34 mouse cellular contexts compared by ENCODE assay signal in genomic region chr4:70781591-70781990, GRCm38 (mm10).
A peak's percentile ranks its signal among the peaks of the same experiment; 100 is the strongest.
DNase-seq lines count a peak whose midpoint lies in the region; ATAC-seq lines count a peak whose summit lies in the region.
"Had no signal": no experiment of that assay in that cellular context is flagged by ENCODE, and none has a peak within 500 bp of the region (broad histone marks: within the 10 kb centered on the region; RNA-seq: fewer than 3 reads in every experiment).

No protein-coding gene starts in this region.

- peak; percentile 40; the same call in 1 of the 2 replicates for ATAC-seq in kidney, embryonic 15.5 days (replicated peaks; ENCODE audit: low FRiP score)
- no peak; the same call in 1 of the 2 replicates for ATAC-seq in neural tube, embryonic 11.5 days (ENCODE audit: insufficient read depth, low FRiP score, low TSS enrichment)
- ATAC-seq: activated CD4-positive, CD25-positive, alpha-beta regulatory T cell, adult 4 months; forebrain, embryonic 15.5 days; intestine, embryonic 16.5 days; lung, postnatal 0 days; midbrain, embryonic 15.5 days had no signal

- H3K4me2 ChIP-seq in kidney, embryonic 15.5 days, result no peak overlapping the region
- H3K4me2 ChIP-seq in neural tube, embryonic 11.5 days (ENCODE audit: low read depth), result no peak overlapping the region
- H3K4me2 ChIP-seq: embryonic facial prominence, embryonic 15.5 days; forebrain, embryonic 15.5 days; heart, embryonic 13.5 days; limb, embryonic 15.5 days; liver, embryonic 13.5 days; midbrain, embryonic 15.5 days; neural tube, embryonic 12.5 days had no signal

- H3K4me1 ChIP-seq in kidney, embryonic 15.5 days, result no peaks in the 10 kb centered on the region
- no peaks in the 10 kb centered on the region for H3K4me1 ChIP-seq in neural tube, embryonic 11.5 days (ENCODE audit: control insufficient read depth, insufficient read depth, low read length)
- H3K4me1 ChIP-seq: embryonic facial prominence, embryonic 15.5 days; forebrain, embryonic 15.5 days; heart, embryonic 13.5 days; limb, embryonic 10.5 days; limb, embryonic 15.5 days; liver, embryonic 13.5 days; megakaryocyte, embryonic 14.5 days; midbrain, embryonic 15.5 days; neural tube, embryonic 12.5 days had no signal

- H3K4me3 ChIP-seq in kidney, embryonic 15.5 days (replicated peaks), result no peak overlapping the region
- H3K4me3 ChIP-seq in neural tube, embryonic 11.5 days (ENCODE audit: low read depth, low read length), result no peak overlapping the region
- H3K4me3 ChIP-seq: embryonic facial prominence, embryonic 10.5 days; embryonic facial prominence, embryonic 15.5 days; forebrain, embryonic 15.5 days; heart, adult 2 months; heart, embryonic 13.5 days; limb, embryonic 10.5 days; limb, embryonic 15.5 days; liver, embryonic 13.5 days; megakaryocyte, embryonic 14.5 days; midbrain, embryonic 15.5 days; neural tube, embryonic 12.5 days had no signal

- no peak overlapping the region for H3K9ac ChIP-seq in kidney, embryonic 15.5 days
- no peak overlapping the region for H3K9ac ChIP-seq in neural tube, embryonic 11.5 days (ENCODE audit: low read length)
- H3K9ac ChIP-seq: embryonic facial prominence, embryonic 15.5 days; forebrain, embryonic 15.5 days; heart, embryonic 13.5 days; limb, embryonic 15.5 days; liver, embryonic 13.5 days; midbrain, embryonic 15.5 days; neural tube, embryonic 12.5 days had no signal

- no peaks in the 10 kb centered on the region for H3K9me3 ChIP-seq in kidney, embryonic 15.5 days (replicated peaks)
- no peaks in the 10 kb centered on the region for H3K9me3 ChIP-seq in neural tube, embryonic 11.5 days (ENCODE audit: control insufficient read depth, low read length)
- H3K9me3 ChIP-seq: embryonic facial prominence, embryonic 10.5 days; embryonic facial prominence, embryonic 15.5 days; forebrain, embryonic 15.5 days; heart, embryonic 13.5 days; limb, embryonic 10.5 days; limb, embryonic 15.5 days; liver, embryonic 13.5 days; megakaryocyte, embryonic 14.5 days; midbrain, embryonic 15.5 days; neural tube, embryonic 12.5 days had no signal

- intact Hi-C loops in left cerebral cortex, postnatal 14 days (cut with DNase I), result no loop called here

- WGBS in kidney, embryonic 15.5 days, result 20% methylated on average over 2 of the region's 2 CpGs
- WGBS in neural tube, embryonic 11.5 days, result 29% methylated on average over 2 of the region's 2 CpGs

- H3K36me3 ChIP-seq in kidney, embryonic 15.5 days, result no peaks in the 10 kb centered on the region
- no peaks in the 10 kb centered on the region for H3K36me3 ChIP-seq in neural tube, embryonic 11.5 days (ENCODE audit: control insufficient read depth, insufficient read depth, low read length)
- H3K36me3 ChIP-seq: embryonic facial prominence, embryonic 10.5 days; embryonic facial prominence, embryonic 15.5 days; forebrain, embryonic 15.5 days; heart, embryonic 13.5 days; limb, embryonic 10.5 days; limb, embryonic 15.5 days; liver, embryonic 13.5 days; midbrain, embryonic 15.5 days; neural tube, embryonic 12.5 days had no signal

- peak; percentile 23 for DNase-seq in embryo, embryonic 11 days
- DNase-seq in embryo, embryonic 10.5 days (ENCODE audit: low spot score), result no peak
- DNase-seq in kidney, adult 11 months, result no peak
- DNase-seq in neural tube, embryonic 11.5 days (ENCODE audit: low spot score), result peak; percentile 15
- no peak for DNase-seq in neural tube, embryonic 10.5 days (ENCODE audit: extremely low spot score, low spot score)
- DNase-seq in layer of hippocampus, adult 9-10 months (ENCODE audit: low spot score), result peak; percentile 31
- DNase-seq in left cerebral cortex, postnatal 14 days (ENCODE audit: low spot score in 2 of 2), result no peak
- DNase-seq: adrenal gland, adult 2 months; adrenal gland, postnatal 36 days; cerebellum, adult 11 months; cerebellum, adult 9-11 months; heart, adult 2 months; heart, postnatal 10 days; kidney, postnatal 36 days; liver, embryonic 13.5 days; lung, adult 18-20 months; lung, postnatal 4 days; retina, postnatal 1 day; spleen, adult 18-20 months; thymus, postnatal 14 days had no signal

- H3K27ac ChIP-seq in kidney, embryonic 15.5 days, result no peak overlapping the region
- H3K27ac ChIP-seq in neural tube, embryonic 11.5 days (ENCODE audit: low read depth, low read length), result no peak overlapping the region
- H3K27ac ChIP-seq: embryonic facial prominence, embryonic 10.5 days; embryonic facial prominence, embryonic 15.5 days; forebrain, embryonic 15.5 days; heart, adult 2 months; heart, embryonic 13.5 days; limb, embryonic 10.5 days; limb, embryonic 15.5 days; liver, embryonic 13.5 days; midbrain, embryonic 15.5 days; neural tube, embryonic 12.5 days had no signal

- H3K27me3 ChIP-seq in kidney, embryonic 15.5 days, result no peaks in the 10 kb centered on the region
- no peaks in the 10 kb centered on the region for H3K27me3 ChIP-seq in neural tube, embryonic 11.5 days (ENCODE audit: control insufficient read depth, insufficient read depth, low read length)
- H3K27me3 ChIP-seq: CH12.LX; embryonic facial prominence, embryonic 15.5 days; forebrain, embryonic 15.5 days; heart, embryonic 13.5 days; limb, embryonic 15.5 days; liver, embryonic 13.5 days; megakaryocyte, embryonic 14.5 days; midbrain, embryonic 15.5 days; neural tube, embryonic 12.5 days had no signal

Comparison
In these comparisons a context has a peak if more than half of its experiments do, and no peak if none do; other contexts are left out.
1. DNase-seq: peak in embryo, embryonic 11 days (single experiment), neural tube, embryonic 11.5 days (single experiment) and layer of hippocampus, adult 9-10 months (single experiment); none in embryo, embryonic 10.5 days (single experiment), kidney, adult 11 months (single experiment), neural tube, embryonic 10.5 days (single experiment) and left cerebral cortex, postnatal 14 days (0 of 2).